Mouse (Mus musculus) bone marrow, adult 2 months (tissue): Measurements from ENCODE around the gene Akap6. TPM values are rescaled to one million over a fixed set of nuclear protein-coding genes. Genes with fewer than 3 reads are reported as not detected.

ENCODE experiments used
- H3K27ac ChIP-seq: fragments of 200-500 bp; 2 replicates; pipeline ENCODE4 v1.5.1; 2012; ENCODE audit warnings: low read depth, mild to moderate bottlenecking, control low read depth, inconsistent platforms, low read length; ENCODE audit not compliant: control insufficient read depth, poor library complexity, insufficient read depth
- H3K4me1 ChIP-seq: fragments of 200-500 bp; 2 replicates; pipeline ENCODE4 v1.6.1; 2011; ENCODE audit warnings: low read length; ENCODE audit not compliant: control insufficient read depth, insufficient read depth
- H3K4me3 ChIP-seq: fragments of 200-500 bp; replicated peaks from 2 replicates; pipeline ENCODE3; 2011; ENCODE audit warnings: mild to moderate bottlenecking, low read depth, low read length, control low read depth; ENCODE audit not compliant: control insufficient read depth
- CTCF ChIP-seq: fragments of 200-500 bp; IDR thresholded peaks from 2 replicates; pipeline ENCODE4 v1.5.1; 2011; ENCODE audit warnings: low read length, control low read depth; ENCODE audit not compliant: control insufficient read depth, insufficient read depth
- POLR2A ChIP-seq: fragments of 200-500 bp; IDR thresholded peaks from 2 replicates; pipeline ENCODE4 v1.6.1; 2011; ENCODE audit warnings: low read depth, mild to moderate bottlenecking, control low read depth, low read length, borderline replicate concordance; ENCODE audit not compliant: control insufficient read depth
- WGBS: fragments of 180-500 bp; shearing (Covaris S2); methylation state at CpG from one replicate; pipeline ENCODE4 v1.1.7; 2018; 5-methylcytosine and 5-hydroxymethylcytosine counted together
- polyA plus RNA-seq: library from polyadenylated mRNA; stranded (reverse); fragments of >200 nt; gene quantifications from 2 replicates; pipeline ENCODE4 v1.2.4, GENCODE M21; 2011; ENCODE audit warnings: low replicate concordance; ENCODE audit not compliant: missing spikeins, insufficient read depth, insufficient read length

The Akap6 gene
- polyA plus RNA-seq, 1 experiment: 0.37 TPM

GRCm38 (mm10) chr12:52835914-52836546 is 136.8 kb downstream of the Akap6 start:
- WGBS: 70% methylated on average over 12 of the region's 12 CpGs
- no peaks in the 10 kb centered on the region for H3K4me1 ChIP-seq
- no peak overlapping the region for H3K4me3 ChIP-seq
- H3K27ac ChIP-seq: no peak overlapping the region
- TF ChIP-seq POLR2A (no peak), CTCF (no peak)

- 68% methylated on average over 1 of the region's 1 CpGs for WGBS
- H3K4me3 ChIP-seq: no peak overlapping the region
- no peak for TF ChIP-seq CTCF
- H3K4me1 ChIP-seq: no peaks in the 10 kb centered on the region
- H3K27ac ChIP-seq: no peak overlapping the region
Observed at GRCm38 (mm10) chr12:52845982-52846381, 146.8 kb downstream of the Akap6 start.

GRCm38 (mm10) chr12:52847020-52847419 is 147.8 kb downstream of the Akap6 start:
- H3K4me1 ChIP-seq: no peaks in the 10 kb centered on the region
- WGBS: 51% methylated on average over 4 of the region's 4 CpGs
- H3K4me3 ChIP-seq: no peak overlapping the region
- no peak for TF ChIP-seq CTCF
- TF ChIP-seq POLR2A: no peak
- H3K27ac ChIP-seq: no peak overlapping the region

GRCm38 (mm10) chr12:52847830-52848518 is 148.8 kb downstream of the Akap6 start:
- 84% methylated on average over 14 of the region's 14 CpGs for WGBS
- TF ChIP-seq POLR2A (no peak), CTCF (no peak)
- Histone ChIP-seq H3K4me3 (no peak overlapping the region), H3K4me1 (no peaks in the 10 kb centered on the region), H3K27ac (no peak overlapping the region)

GRCm38 (mm10) chr12:52848519-52848855 is 149.3 kb downstream of the Akap6 start:
- H3K4me3 ChIP-seq: no peak overlapping the region
- H3K27ac ChIP-seq: no peak overlapping the region
- TF ChIP-seq POLR2A (no peak), CTCF (no peak)
- H3K4me1 ChIP-seq: no peaks in the 10 kb centered on the region
- 79% methylated on average over 7 of the region's 7 CpGs for WGBS

GRCm38 (mm10) chr12:52849297-52849696 is 150.1 kb downstream of the Akap6 start:
- 74% methylated on average over 4 of the region's 4 CpGs for WGBS

GRCm38 (mm10) chr12:52850332-52851036 is 151.3 kb downstream of the Akap6 start:
- Histone ChIP-seq H3K4me1 (no peaks in the 10 kb centered on the region), H3K27ac (no peak overlapping the region), H3K4me3 (no peak overlapping the region)
- TF ChIP-seq CTCF (no peak), POLR2A (no peak)
- 5% methylated on average over 7 of the region's 7 CpGs for WGBS

More at GRCm38 (mm10) chr12:52849297-52849696, 150.1 kb downstream of the Akap6 start:
- no peaks in the 10 kb centered on the region for H3K4me1 ChIP-seq
- H3K4me3 ChIP-seq: no peak overlapping the region
- no peak overlapping the region for H3K27ac ChIP-seq
- TF ChIP-seq POLR2A: no peak
- TF ChIP-seq CTCF: no peak

GRCm38 (mm10) chr12:52851221-52851620 is 152.0 kb downstream of the Akap6 start:
- H3K4me1 ChIP-seq: no peaks in the 10 kb centered on the region
- no peak overlapping the region for H3K27ac ChIP-seq
- TF ChIP-seq CTCF (no peak), POLR2A (no peak)
- H3K4me3 ChIP-seq: no peak overlapping the region
- 85% methylated on average over 5 of the region's 5 CpGs for WGBS

GRCm38 (mm10) chr12:52854236-52854679 is 155.1 kb downstream of the Akap6 start:
- 75% methylated on average over 7 of the region's 7 CpGs for WGBS
- Histone ChIP-seq H3K4me3 (no peak overlapping the region), H3K4me1 (no peaks in the 10 kb centered on the region), H3K27ac (no peak overlapping the region)
- no peak for TF ChIP-seq POLR2A
- no peak for TF ChIP-seq CTCF
